9 mouse cellular contexts compared by ENCODE assay signal in the genomic region with DNA sequence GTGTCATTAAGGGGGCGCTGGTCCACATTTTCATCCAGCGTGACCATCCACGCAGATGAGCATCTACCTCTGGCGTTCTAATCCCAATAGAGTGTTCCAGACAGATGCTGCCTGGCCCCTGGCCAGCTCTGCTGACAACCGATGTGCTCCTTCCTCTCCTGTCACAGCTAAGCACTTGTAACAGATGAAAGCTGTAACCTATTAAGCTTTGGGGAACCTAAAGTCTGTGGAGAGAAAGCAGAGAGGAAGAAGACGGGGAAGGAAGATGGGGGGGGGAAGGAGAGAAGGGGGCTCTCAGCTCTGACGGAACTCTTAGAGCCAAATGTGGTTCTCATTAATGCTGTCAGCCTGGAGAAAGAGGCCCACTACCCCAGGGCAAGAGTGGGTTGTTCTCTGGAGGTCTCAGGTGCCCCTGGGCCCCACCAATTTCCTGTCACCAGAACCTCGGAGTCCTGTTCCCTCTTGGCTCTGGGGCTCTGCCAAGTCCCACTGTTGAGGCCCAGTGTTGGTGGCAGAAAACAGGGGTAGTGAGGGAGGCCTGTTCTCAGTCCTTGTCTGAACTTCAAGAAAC. TPM values are rescaled to one million over a fixed set of nuclear protein-coding genes. Genes with fewer than 3 reads are reported as not detected.
A peak's percentile ranks its signal among the peaks of the same experiment; 100 is the strongest.
DNase-seq lines count a peak whose midpoint lies in the region; ATAC-seq and TF ChIP-seq lines count a peak whose summit lies in the region.
"Had no signal": no experiment of that assay in that cellular context is flagged by ENCODE, and none has a peak within 500 bp of the region (broad histone marks: within the 10 kb centered on the region; RNA-seq: fewer than 3 reads in every experiment).

No protein-coding gene starts in this region.

- H3K4me1 ChIP-seq in limb, embryonic 11.5 days (ENCODE audit: control insufficient read depth, insufficient read depth, low read length) = peaks cover 38% of the 10 kb centered on the region

- WGBS in limb, embryonic 11.5 days = 5% methylated on average over 8 of the region's 8 CpGs

- no peaks in the 10 kb centered on the region for H3K9me3 ChIP-seq in limb, embryonic 11.5 days (ENCODE audit: control insufficient read depth, low read length)

- peak; percentile 75 for ATAC-seq in limb, embryonic 11.5 days (ENCODE audit: insufficient number of reproducible peaks, low FRiP score, low TSS enrichment, low read depth)

- H3K27me3 ChIP-seq in limb, embryonic 11.5 days (ENCODE audit: control insufficient read depth, insufficient read depth, low read length) = no peaks in the 10 kb centered on the region

- DNase-seq in adrenal gland, postnatal 14 days = peak; percentile 34
- DNase-seq in adrenal gland, adult 18-20 months (ENCODE audit: low spot score in 2 of 2) = no peak
- DNase-seq in kidney, postnatal 14 days = peak; percentile 36
- no peak for DNase-seq in kidney, adult 11 months
- DNase-seq in brain, embryonic 14.5 days (ENCODE audit: low read depth) = peak; percentile 56
- DNase-seq in limb, embryonic 11.5 days (ENCODE audit: low spot score) = peak; percentile 81
- DNase-seq in thymus, postnatal 10 days (ENCODE audit: low spot score in 2 of 2) = no peak
- DNase-seq in urinary bladder, postnatal 14 days (ENCODE audit: low spot score) = no peak
- DNase-seq: spleen, adult 18-20 months had no signal

- no peak for TF ChIP-seq POLR2A in brain, embryonic 14.5 days (IDR thresholded peaks at IDR 0.05; ENCODE audit: borderline replicate concordance, extremely low read depth, insufficient read depth, insufficient read length, poor library complexity, severe bottlenecking)

- TF ChIP-seq CTCF in brain, embryonic 14.5 days (IDR thresholded peaks at IDR 0.05; ENCODE audit: borderline replicate concordance, extremely low read depth, insufficient read depth, insufficient read length) = no peak

- peak overlapping the region; percentile 93 for H3K27ac ChIP-seq in limb, embryonic 11.5 days (replicated peaks; ENCODE audit: low read depth, low read length)

- H3K4me2 ChIP-seq in limb, embryonic 11.5 days (ENCODE audit: low read depth, severe bottlenecking) = peak overlapping the region; percentile 7; the same call in 1 of the 2 replicates

- no peak overlapping the region for H3K9ac ChIP-seq in limb, embryonic 11.5 days (ENCODE audit: low read length)

- no peaks in the 10 kb centered on the region for H3K36me3 ChIP-seq in limb, embryonic 11.5 days (ENCODE audit: control insufficient read depth, insufficient read depth, low read length)

- no peak overlapping the region for H3K4me3 ChIP-seq in limb, embryonic 11.5 days (ENCODE audit: low read depth, low read length)

RNA-seq across cellular contexts. Expression of a gene that starts 34.7 kb away (rescaled TPM):
- total RNA-seq in adrenal gland, postnatal 14 days (2021) = 0.70 and 1.8 TPM in 2 replicates
- 1 to 10 TPM in 1 of 2 experiments, under 1 TPM in 1; 0.83 to 2.5 TPM for total RNA-seq in adrenal gland, adult 18-20 months (2021)
- polyA plus RNA-seq in brain, embryonic 14.5 days (2012; rRNA removed) = 0.08 and 0.10 TPM in 2 replicates
- 0.21 and 0.55 TPM in 2 replicates for polyA plus RNA-seq in limb, embryonic 11.5 days (2014; fragmentation: Nextera tagmentation; extraction: Ambion mirVana)

Comparison
In these comparisons a context has a peak if more than half of its experiments do, and no peak if none do; other contexts are left out.
1. DNase-seq: peak in adrenal gland, postnatal 14 days (single experiment), kidney, postnatal 14 days (single experiment), brain, embryonic 14.5 days (single experiment) and limb, embryonic 11.5 days (single experiment); none in adrenal gland, adult 18-20 months (0 of 2), kidney, adult 11 months (single experiment), thymus, postnatal 10 days (0 of 2) and urinary bladder, postnatal 14 days (single experiment).